Mouse (Mus musculus) testis, postnatal 10 days (tissue): ENCODE results near the gene Cfap61.

Source experiments
- DNase-seq: peaks from one replicate; pipeline ENCODE4 v3.0.0; 2021; ENCODE audit warnings: low spot score

Gene Cfap61

DNA sequence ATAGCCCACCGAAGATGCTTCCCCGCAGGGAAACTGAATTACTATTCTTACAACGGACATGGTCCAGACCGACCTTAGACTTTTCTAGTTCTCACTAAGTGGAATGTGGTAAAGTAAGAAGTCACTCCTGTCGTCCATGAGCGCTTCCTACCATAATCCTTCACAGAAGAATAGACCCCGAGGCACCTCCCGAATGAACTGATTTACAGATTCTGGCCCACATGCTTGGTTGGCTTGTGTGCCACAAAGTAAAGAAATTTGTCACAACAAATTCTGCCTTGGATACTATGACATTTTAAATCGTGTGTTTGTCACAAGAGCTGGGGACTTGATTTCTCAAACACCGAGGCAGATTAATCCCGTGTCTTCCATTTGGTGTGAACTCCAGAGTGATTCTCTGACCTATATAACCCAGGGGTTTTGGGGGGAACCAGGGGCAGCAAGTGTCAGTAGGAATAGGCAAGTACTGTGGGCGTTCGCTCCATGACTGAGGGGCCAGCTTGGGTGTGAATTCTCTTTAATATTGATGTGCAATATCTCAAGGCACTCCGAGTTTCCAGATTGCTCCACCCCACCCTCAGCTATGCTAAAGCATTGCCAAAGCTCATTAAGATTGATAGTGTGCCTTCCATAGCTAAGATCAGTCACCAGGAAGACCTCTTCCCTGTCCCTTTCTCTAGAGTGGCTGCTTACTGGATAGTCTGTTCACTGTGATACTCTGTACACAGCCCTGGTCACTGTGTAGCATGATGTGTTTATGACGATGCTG lies 214.8 kb downstream of the Cfap61 start:
- DNase-seq = no peak

DNA sequence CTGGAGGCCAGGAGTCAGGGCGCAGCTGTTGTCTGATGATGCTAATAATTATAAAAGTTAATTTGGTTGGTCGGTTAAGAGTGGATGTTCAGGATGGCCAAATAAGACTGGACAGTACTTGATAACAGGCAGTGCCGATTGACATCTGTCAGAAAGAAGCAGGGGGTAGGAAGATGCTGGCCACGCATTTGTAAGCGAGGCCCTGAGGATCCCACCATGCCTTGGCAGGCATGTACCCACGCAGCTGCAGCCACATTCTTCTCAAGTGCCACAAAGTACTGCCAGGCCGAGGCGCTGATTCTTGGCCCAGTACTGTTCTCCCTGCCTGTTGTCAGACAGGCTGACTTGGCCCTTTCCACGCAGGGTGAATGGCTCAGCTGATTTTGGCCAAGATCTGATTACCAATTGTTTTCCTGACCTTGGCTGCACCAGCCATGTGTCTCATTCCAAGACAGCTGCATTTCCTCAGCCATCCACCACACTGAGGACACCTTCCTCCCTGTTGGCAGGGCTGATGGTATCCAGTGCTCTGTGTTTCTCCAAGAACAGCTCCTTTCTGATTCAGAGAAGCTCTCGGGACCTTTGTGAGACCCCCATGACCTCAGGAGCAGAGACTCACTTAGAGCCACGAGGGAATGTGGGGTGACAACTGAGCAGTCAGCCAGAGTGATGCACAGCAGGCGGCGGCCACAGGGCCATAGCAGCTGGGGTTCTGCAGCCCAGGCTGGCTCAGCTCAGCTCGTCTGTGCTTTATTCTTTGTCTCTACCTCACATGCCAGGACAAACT lies 233.6 kb downstream of the Cfap61 start:
- no peak for DNase-seq

- no peak for DNase-seq
Observed at GRCm38 (mm10) chr2:146169492-146169891, 234.9 kb downstream of the Cfap61 start.

- DNase-seq = no peak
Observed at GRCm38 (mm10) chr2:146172106-146172505, 237.5 kb downstream of the Cfap61 start.

GRCm38 (mm10) chr2:146174173-146174572 lies 239.6 kb downstream of the Cfap61 start:
- DNase-seq = no peak

DNA sequence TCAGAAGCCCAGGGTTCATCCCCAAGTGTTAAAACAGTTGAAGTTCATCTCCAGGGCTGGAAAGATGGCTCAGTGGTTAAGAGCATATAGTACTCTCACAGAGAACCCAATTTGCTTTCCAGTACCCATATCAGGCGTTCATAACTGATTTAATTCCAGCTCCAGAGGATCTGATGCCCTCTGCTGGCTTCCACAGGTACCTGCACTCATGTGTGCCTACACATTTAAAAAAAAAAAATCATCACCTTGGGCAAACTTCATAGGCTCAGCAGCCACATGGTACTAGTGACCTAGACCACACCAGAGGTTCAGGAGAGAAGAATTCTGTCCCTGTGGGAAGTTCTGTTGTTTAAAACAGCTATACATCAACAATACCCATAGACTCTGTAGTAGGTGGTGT lies 244.1 kb downstream of the Cfap61 start:
- DNase-seq = no peak

GRCm38 (mm10) chr2:146183830-146184793 lies 249.5 kb downstream of the Cfap61 start:
- no peak for DNase-seq

DNA sequence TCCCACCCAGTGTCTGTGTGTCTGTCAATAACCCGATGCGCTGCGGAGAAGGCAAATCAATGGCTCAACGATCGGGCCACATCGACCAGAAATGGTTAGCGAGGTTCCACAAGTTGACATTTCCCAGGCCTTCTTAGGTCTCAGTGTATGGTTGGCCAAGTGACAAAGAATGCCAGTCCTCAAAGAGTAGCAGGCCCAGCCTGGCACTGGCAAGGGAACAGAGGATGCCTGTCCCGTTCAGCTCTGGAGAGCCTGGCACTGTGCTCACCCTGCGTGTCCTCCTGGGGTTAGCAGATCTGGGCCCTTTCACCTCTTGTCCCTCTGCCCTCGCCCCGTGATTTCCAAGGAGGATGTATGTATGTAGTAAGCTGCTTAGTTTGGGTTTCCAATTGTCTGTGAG lies 261.5 kb downstream of the Cfap61 start:
- DNase-seq = no peak

DNA sequence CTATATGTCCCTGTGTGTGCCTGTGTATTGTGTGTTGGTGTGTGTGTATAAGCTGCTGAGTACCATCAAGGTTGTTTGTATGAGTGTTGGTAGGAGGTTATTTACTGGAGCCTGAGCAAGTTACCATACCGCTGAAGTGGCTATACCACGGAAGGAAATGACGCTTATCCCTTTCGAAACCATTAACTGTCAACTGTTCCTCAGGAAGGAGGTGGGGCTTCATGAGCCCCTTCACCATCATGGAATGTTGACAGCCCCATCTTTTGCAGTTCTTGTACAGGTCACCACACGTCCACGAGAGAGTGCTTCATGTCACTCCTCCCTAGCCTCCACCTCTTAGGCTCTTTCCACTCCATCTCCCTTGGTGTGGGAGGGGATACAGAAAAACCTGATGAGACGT lies 263.4 kb downstream of the Cfap61 start:
- DNase-seq = no peak

- DNase-seq = no peak
Observed at GRCm38 (mm10) chr2:146210968-146211367, 276.4 kb downstream of the Cfap61 start.

- DNase-seq = peak; percentile 47
Observed at GRCm38 (mm10) chr2:146214715-146215114, 280.1 kb downstream of the Cfap61 start.

GRCm38 (mm10) chr2:146216111-146217064 lies 281.8 kb downstream of the Cfap61 start:
- no peak for DNase-seq

DNA sequence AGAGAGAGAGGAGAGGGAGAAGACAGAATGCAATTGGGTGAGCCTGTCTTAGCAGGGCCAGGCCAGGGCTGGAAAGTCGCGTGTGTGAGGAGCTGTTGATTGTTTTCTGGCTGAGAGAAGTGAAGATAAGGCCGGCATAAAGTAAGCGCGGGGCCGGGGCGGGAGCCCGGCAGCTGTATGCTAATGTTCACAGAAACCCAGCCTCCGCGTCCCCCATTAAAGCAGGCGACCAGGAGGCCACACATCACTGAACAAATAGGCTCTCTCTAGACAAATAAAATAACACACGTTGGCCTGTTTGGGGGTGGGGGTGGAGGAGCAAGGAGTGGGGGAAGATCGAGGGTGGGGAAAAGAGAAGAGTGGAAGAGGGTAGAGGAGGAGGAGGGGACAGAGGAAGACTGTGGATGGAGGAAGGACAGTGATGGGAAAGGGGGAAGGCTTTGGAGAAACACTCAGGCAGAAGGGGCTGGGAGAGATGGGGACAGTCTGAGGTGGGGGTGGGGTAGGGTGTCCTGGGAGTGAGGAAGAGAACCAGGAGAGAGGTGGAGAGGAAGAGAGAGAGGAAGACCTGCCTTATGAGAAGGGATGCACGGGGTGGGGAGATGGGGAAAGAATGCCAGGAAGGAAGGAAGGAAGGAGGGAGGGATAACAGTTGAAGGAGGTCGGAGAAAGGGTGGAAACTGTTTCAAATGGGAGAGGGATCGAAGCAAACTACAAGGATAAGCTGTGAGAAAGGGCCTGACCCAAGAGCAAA lies 282.8 kb downstream of the Cfap61 start:
- DNase-seq = no peak

DNA sequence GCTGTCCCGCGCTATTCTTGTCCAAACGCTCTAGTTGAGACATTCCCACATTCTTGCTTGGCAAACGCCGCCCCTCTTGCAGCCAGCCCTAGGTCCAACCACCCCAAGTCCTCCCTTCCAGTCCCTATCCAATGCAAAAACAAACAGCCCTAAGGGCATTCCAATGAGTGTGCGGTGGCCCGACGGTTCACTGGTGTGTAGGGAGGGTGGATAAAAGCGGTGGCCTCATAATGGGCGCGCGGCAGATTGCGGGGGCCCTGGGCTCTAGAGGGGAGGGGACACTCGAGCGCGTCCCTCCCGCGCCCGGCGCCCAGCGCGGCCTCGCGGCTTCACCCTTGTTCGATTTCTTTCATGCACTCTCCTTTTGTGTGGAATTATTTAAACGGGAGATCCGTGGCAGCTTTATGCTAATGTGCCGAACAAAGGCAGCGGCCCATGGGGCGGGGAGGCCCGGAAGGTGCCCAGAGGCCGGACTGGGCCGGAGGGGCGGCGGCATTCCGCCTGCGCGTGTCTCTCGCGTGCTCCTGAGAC lies 283.6 kb downstream of the Cfap61 start:
- DNase-seq = no peak

- DNase-seq = no peak
Observed at GRCm38 (mm10) chr2:146218881-146219535, 284.4 kb downstream of the Cfap61 start.

GRCm38 (mm10) chr2:146219791-146220190 lies 285.2 kb downstream of the Cfap61 start:
- DNase-seq = no peak

DNA sequence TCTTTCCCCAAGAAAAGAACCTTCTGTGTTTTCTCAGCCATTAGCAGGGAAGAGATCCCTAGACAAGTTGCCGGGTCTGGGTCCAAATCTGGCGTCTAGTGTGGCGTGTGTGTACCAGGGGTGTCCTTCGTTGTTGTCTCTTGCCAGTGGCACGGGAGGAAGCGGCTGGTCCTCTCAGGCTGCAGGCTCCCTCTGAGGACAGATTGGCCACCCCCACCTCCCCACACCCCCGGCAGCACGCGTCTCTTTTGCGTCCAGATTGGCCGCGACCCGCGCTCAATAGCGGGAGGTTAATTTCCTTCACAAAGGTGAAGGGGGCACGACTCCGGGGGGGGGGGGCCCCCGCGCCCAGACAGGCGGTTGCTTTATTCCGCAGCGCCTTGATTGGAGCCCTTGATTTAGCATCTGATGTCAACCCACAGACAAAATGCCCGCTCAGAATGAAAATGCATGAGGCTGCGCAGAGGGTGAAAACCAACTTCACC lies 286.0 kb downstream of the Cfap61 start:
- DNase-seq = no peak

- peak; percentile 59 for DNase-seq
Observed at GRCm38 (mm10) chr2:146221076-146221928, 286.7 kb downstream of the Cfap61 start, which contains the start of gene Insm1. Gene Insm1, plus strand, starts transcription at chr2:146221921.
